Mouse (Mus musculus) heart, adult 18-20 months (tissue): ENCODE measurements around the gene Cytl1. TPM values are rescaled to one million over a fixed set of nuclear protein-coding genes. Genes with fewer than 3 reads are reported as not detected.

Experiments used
- DNase-seq, 2 experiments: peaks; one replicate each; pipeline ENCODE4 v3.0.0; 2021 to 2022; ENCODE audit warnings: mixed read lengths in 1 of 2
- total RNA-seq, 2 experiments: library from RNA; stranded (reverse); gene quantifications; 2 replicates each; pipeline ENCODE4 v1.2.3; 2021

Gene Cytl1
- total RNA-seq, 2 experiments from 2014 or later = 22.8 to 36.8 TPM

GRCm38 (mm10) chr5:37769031-37769430, 33.7 kb downstream of the Cytl1 start:
- peak in 1 of 2 experiments; percentile 7 for DNase-seq

- DNase-seq = no peak
Measured at GRCm38 (mm10) chr5:37770870-37771269, 35.6 kb downstream of the Cytl1 start.

- DNase-seq = peak in 1 of 2 experiments; percentile 12
Measured at GRCm38 (mm10) chr5:37774011-37774410, 38.7 kb downstream of the Cytl1 start.

GRCm38 (mm10) chr5:37775681-37776080, 40.4 kb downstream of the Cytl1 start:
- no peak for DNase-seq

- no peak for DNase-seq
Measured at GRCm38 (mm10) chr5:37783306-37783705, 48.0 kb downstream of the Cytl1 start.

- peak in 1 of 2 experiments; percentile 14 for DNase-seq
Measured at GRCm38 (mm10) chr5:37784847-37785391, 49.6 kb downstream of the Cytl1 start.

Other genes starting within 250 kb of the Cytl1 start
- gene Stk32b, start 18.3 kb upstream of the Cytl1 start, total RNA-seq = under 1 TPM; 0.62 to 0.64 TPM
- 1 to 10 TPM; 2.0 to 2.6 TPM for gene Msx1, start 89.1 kb downstream of the Cytl1 start, total RNA-seq